Mouse (Mus musculus) neural tube, embryonic 12.5 days (tissue): ENCODE data around the gene Pkd2l1. TPM values are rescaled to one million over a fixed set of nuclear protein-coding genes. Genes with fewer than 3 reads are reported as not detected.
A peak's percentile ranks its signal among the peaks of the same experiment; 100 is the strongest.

Experiments
- ATAC-seq: fragments of 200-750 bp; cut with Nextera tagmentation; 2 replicates; pipeline ENCODE4 v1.8.0; 2017; ENCODE audit warnings: low read depth, mild to moderate bottlenecking, moderate TSS enrichment, moderate library complexity; ENCODE audit not compliant: low FRiP score
- H3K27ac ChIP-seq: fragments of 300-500 bp; sonication (generic); 2 replicates; pipeline ENCODE4 v1.5.1; 2016
- H3K27me3 ChIP-seq: fragments of 300-500 bp; sonication (generic); replicated peaks from 2 replicates; pipeline ENCODE4 v1.6.1; 2016; ENCODE audit warnings: mild to moderate bottlenecking
- H3K36me3 ChIP-seq: fragments of 300-500 bp; sonication (generic); 2 replicates; pipeline ENCODE4 v1.6.1; 2016; ENCODE audit warnings: mild to moderate bottlenecking
- H3K4me1 ChIP-seq: fragments of 300-500 bp; sonication (generic); 2 replicates; pipeline ENCODE4 v1.6.1; 2016
- H3K4me2 ChIP-seq: fragments of 300-500 bp; sonication (generic); replicated peaks from 2 replicates; pipeline ENCODE4 v1.6.1; 2016; ENCODE audit warnings: mild to moderate bottlenecking
- H3K4me3 ChIP-seq: fragments of 300-500 bp; sonication (generic); 2 replicates; pipeline ENCODE4 v1.5.1; 2016
- H3K9ac ChIP-seq: fragments of 300-500 bp; sonication (generic); 2 replicates; pipeline ENCODE4 v1.6.1; 2016; ENCODE audit warnings: mild to moderate bottlenecking
- H3K9me3 ChIP-seq: fragments of 300-500 bp; sonication (generic); 2 replicates; pipeline ENCODE4 v1.6.1; 2016; ENCODE audit warnings: mild to moderate bottlenecking
- WGBS: fragments of 180-500 bp; shearing (Covaris S2); methylation state at CpG from one replicate; pipeline ENCODE4 v1.1.7; 2016; 5-methylcytosine and 5-hydroxymethylcytosine counted together
- polyA plus RNA-seq: library from polyadenylated mRNA; unstranded; fragments of >200 nt; fragmentation: Nextera tagmentation; extraction: Ambion mirVana; gene quantifications from 2 replicates; pipeline ENCODE4 v1.2.1, GENCODE M21; 2016

Pkd2l1 gene
- 1.8 and 1.9 TPM in 2 replicates for polyA plus RNA-seq

DNA sequence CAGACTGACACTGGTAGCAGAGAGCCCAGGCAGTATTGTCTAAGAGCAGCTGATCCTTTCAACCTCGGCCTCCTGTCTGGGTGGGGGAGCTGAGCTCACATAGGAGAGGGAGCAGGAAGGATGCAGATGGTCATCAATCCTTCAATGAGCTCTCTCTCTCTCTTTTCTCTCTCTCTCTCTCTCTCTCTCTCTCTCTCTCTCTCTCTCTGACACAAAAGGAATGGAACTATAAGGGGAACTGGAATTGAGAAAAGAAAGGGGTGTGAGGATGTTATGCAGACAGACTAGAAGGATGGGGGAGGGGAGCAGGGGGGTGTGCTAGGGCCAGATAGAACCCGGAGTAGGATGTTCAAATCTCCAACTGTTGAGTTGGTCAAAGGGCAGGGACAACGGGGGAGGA is at the start of gene Pkd2l1:
TSS of gene Pkd2l1 (minus strand) at position 101 of the 400 bp plus-strand sequence.
- peaks cover 7% of the 10 kb centered on the region; the same call in 1 of the 2 replicates for H3K4me1 ChIP-seq
- WGBS, result 39% methylated on average over 3 of the region's 3 CpGs
- H3K9me3 ChIP-seq, result no peaks in the 10 kb centered on the region
- H3K4me2 ChIP-seq, result no peak within 1 kb of the TSS
- no peak within 1 kb of the TSS for H3K27ac ChIP-seq
- no peaks in the 10 kb centered on the region for H3K36me3 ChIP-seq
- no peak within 1 kb of the TSS for H3K4me3 ChIP-seq
- no peak within 1 kb of the TSS for H3K9ac ChIP-seq
- ATAC-seq, result no peak
- H3K27me3 ChIP-seq, result no peaks in the 10 kb centered on the region

GRCm38 (mm10) chr19:44238906-44239305 is 46.7 kb upstream of the Pkd2l1 start:
- no peak for ATAC-seq
- no peak overlapping the region for H3K27ac ChIP-seq
- WGBS, result 71% methylated on average over 2 of the region's 2 CpGs
- peaks cover 3% of the 10 kb centered on the region; the same call in 1 of the 2 replicates for H3K4me1 ChIP-seq
- H3K27me3 ChIP-seq, result no peaks in the 10 kb centered on the region
- H3K4me2 ChIP-seq, result no peak overlapping the region
- H3K9ac ChIP-seq, result no peak overlapping the region
- no peaks in the 10 kb centered on the region for H3K36me3 ChIP-seq
- no peaks in the 10 kb centered on the region for H3K9me3 ChIP-seq
- no peak overlapping the region for H3K4me3 ChIP-seq

DNA sequence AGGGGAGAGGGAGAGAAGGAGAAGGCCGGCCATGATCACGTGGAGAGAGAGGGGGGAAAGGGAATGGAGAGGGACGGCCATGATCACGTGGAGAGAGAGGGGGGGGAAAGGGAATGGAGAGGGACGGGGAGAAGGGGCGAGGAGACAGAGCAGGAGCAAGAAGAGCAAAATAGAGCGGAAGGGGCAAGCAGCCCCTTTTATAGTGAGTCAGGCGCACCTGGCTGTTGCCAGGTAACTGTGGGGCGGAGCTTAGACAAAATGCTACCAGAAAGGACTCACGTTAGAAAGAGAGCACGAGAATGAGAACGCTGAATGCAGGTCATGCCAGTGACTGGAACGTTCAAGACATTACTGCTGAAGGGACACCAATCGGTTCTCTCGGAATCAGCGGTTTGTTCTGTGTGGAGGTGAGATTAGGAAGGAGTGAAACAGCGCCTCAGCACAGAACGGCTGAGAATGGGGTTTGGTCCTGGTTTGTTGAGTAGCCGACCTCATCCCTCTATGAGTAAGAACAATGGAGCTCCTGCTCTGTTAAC is 45.3 kb upstream of the Pkd2l1 start:
- H3K27me3 ChIP-seq, result no peaks in the 10 kb centered on the region
- no peak for ATAC-seq
- H3K4me3 ChIP-seq, result no peak overlapping the region
- H3K4me1 ChIP-seq, result peaks cover 3% of the 10 kb centered on the region; the same call in 1 of the 2 replicates
- no peaks in the 10 kb centered on the region for H3K36me3 ChIP-seq
- H3K4me2 ChIP-seq, result peak overlapping the region; percentile 54
- no peak overlapping the region for H3K27ac ChIP-seq
- WGBS, result 20% methylated on average over 19 of the region's 19 CpGs
- no peak overlapping the region for H3K9ac ChIP-seq
- H3K9me3 ChIP-seq, result no peaks in the 10 kb centered on the region

DNA sequence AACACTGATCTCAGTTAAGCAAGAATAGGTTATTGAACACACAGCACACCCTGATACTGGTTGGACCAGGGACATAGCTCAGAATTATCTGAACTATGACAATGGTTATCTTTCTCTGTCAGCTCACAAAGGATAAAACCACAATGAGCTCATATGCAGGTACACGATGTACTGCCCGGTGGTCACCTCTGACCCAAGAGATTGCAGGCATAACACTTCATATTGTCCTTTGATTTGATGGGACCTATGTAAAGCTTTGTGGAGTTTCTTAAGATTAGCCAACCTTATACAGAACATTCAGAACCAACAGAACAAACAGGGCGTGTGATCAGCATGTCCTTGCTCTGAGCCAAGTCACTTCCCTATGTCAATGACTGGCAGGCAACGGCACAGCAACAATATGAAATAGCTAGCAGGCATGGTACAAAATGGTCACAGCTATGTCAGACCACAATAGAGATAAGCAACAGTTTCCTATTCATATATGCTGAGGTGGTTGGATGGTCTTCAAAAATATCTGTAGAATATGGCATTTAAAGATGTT is 39.4 kb upstream of the Pkd2l1 start:
- no peaks in the 10 kb centered on the region for H3K4me1 ChIP-seq
- H3K4me2 ChIP-seq, result no peak overlapping the region
- H3K27me3 ChIP-seq, result no peaks in the 10 kb centered on the region
- H3K36me3 ChIP-seq, result no peaks in the 10 kb centered on the region
- no peaks in the 10 kb centered on the region for H3K9me3 ChIP-seq
- no peak overlapping the region for H3K9ac ChIP-seq
- H3K4me3 ChIP-seq, result no peak overlapping the region
- ATAC-seq, result no peak
- no peak overlapping the region for H3K27ac ChIP-seq
- WGBS, result 90% methylated on average over 4 of the region's 4 CpGs

DNA sequence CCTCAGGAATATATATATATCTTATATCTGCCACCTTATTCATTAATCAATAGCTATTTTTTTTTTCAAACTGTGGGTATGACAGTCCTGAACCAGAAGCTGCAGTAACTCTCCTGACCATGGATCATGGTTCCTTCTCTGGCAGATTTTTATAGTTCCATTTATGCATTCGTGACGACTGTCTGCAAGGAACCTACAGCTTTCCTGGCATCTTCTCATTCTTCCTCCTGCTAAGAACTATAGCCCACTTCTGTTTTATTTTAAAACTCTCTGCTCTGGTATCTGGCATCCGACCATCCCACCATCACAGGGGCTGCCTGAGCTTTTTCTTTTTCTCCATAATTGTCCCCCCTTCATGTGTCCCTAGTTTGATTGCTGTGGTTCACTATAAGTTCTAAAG is 38.0 kb upstream of the Pkd2l1 start:
- Histone ChIP-seq H3K4me2 (no peak overlapping the region), H3K4me1 (no peaks in the 10 kb centered on the region), H3K36me3 (no peaks in the 10 kb centered on the region), H3K4me3 (no peak overlapping the region), H3K9ac (no peak overlapping the region), H3K27me3 (no peaks in the 10 kb centered on the region), H3K9me3 (no peaks in the 10 kb centered on the region), H3K27ac (no peak overlapping the region)
- ATAC-seq, result no peak
- 68% methylated on average over 3 of the region's 3 CpGs for WGBS

- no peak overlapping the region for H3K27ac ChIP-seq
- H3K4me1 ChIP-seq, result no peaks in the 10 kb centered on the region
- no peaks in the 10 kb centered on the region for H3K27me3 ChIP-seq
- H3K4me3 ChIP-seq, result no peak overlapping the region
- no peak overlapping the region for H3K4me2 ChIP-seq
- no peaks in the 10 kb centered on the region for H3K36me3 ChIP-seq
- no peak for ATAC-seq
- H3K9me3 ChIP-seq, result no peaks in the 10 kb centered on the region
- no peak overlapping the region for H3K9ac ChIP-seq
- 81% methylated on average over 2 of the region's 2 CpGs for WGBS
These were observed 37.5 kb upstream of the Pkd2l1 start for GRCm38 (mm10) chr19:44229776-44230175.

DNA sequence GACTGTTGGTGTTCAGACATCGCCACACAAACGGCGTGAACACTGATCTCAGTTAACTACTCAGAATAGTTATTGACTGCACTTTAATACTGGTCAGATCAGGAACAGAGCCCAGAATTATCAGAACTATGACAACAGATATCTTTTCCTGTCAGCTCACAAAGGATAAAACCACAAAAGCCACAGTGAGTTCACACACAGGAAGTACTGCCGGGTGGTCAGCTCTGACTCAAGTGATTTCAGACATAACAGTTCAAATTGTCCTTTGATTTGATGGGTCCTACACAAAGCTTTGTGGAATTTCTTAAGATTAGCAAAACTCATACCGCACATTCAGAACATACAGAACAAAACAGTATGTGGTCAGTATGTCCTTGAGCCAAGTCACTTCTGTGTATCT is 33.5 kb upstream of the Pkd2l1 start:
- Histone ChIP-seq H3K9ac (no peak overlapping the region), H3K36me3 (no peaks in the 10 kb centered on the region), H3K27ac (no peak overlapping the region), H3K4me1 (no peaks in the 10 kb centered on the region), H3K27me3 (no peaks in the 10 kb centered on the region), H3K4me3 (no peak overlapping the region), H3K9me3 (no peaks in the 10 kb centered on the region), H3K4me2 (no peak overlapping the region)
- WGBS, result 92% methylated on average over 5 of the region's 5 CpGs
- no peak for ATAC-seq

GRCm38 (mm10) chr19:44217958-44218525 is 25.8 kb upstream of the Pkd2l1 start:
- no peaks in the 10 kb centered on the region for H3K36me3 ChIP-seq
- no peak for ATAC-seq
- 76% methylated on average over 3 of the region's 3 CpGs for WGBS

DNA sequence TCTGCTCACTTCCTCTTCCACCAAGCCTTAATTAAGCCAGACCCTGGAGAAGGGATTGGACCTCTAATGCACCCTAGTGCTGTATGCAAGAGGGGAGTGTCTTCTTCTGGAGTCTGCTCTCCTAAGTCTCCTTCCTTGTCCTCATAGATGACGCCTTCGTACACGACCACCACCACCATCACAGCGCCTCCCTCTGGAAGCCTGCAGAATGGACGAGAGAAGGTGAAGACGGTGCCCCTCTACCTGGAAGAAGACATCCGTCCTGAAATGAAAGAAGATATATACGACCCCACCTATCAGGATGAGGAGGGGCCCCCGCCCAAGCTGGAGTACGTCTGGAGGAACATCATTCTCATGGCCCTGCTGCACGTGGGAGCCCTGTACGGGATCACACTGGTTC is 23.0 kb upstream of the Pkd2l1 start:
- Histone ChIP-seq H3K36me3 (no peaks in the 10 kb centered on the region), H3K27me3 (no peaks in the 10 kb centered on the region), H3K4me3 (no peak overlapping the region), H3K4me2 (no peak overlapping the region), H3K9me3 (no peaks in the 10 kb centered on the region), H3K4me1 (no peaks in the 10 kb centered on the region), H3K27ac (no peak overlapping the region), H3K9ac (no peak overlapping the region)
- 81% methylated on average over 12 of the region's 12 CpGs for WGBS
- no peak for ATAC-seq

More at GRCm38 (mm10) chr19:44217958-44218525, 25.8 kb upstream of the Pkd2l1 start:
- H3K27me3 ChIP-seq, result no peaks in the 10 kb centered on the region
- no peak overlapping the region for H3K4me3 ChIP-seq
- no peak overlapping the region for H3K9ac ChIP-seq
- H3K4me2 ChIP-seq, result no peak overlapping the region
- no peaks in the 10 kb centered on the region for H3K9me3 ChIP-seq
- H3K4me1 ChIP-seq, result no peaks in the 10 kb centered on the region
- no peak overlapping the region for H3K27ac ChIP-seq

GRCm38 (mm10) chr19:44207079-44207478 is 14.8 kb upstream of the Pkd2l1 start:
- WGBS, result 73% methylated on average over 2 of the region's 2 CpGs

DNA sequence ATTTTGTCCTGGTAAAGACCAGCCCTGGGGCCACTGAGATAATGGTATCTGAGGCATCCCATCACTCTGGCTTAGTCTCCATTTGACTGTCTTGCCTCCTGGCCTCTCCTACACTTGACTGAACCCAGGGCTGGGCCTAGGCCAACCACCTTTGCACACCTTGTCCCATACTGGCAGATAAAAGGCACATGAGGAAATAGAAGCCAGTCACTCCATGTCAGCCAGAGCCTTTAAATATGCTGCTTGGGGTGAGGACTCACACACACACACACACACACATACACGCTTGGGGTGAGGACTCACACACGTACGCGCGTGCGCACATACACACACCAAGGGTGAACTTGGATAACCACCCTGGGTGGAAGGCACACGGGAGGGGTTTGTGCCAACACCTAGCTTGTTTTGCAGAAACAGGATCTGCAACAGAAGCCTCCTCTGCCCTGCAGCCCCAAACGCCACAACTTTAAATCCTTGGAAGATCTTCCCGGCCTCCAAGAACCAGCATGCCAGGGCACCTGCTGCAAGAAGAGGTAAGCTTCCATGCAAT is 10.8 kb upstream of the Pkd2l1 start, which contains the start of gene Scd3:
TSS of gene Scd3 (plus strand) at position 255 of the 550 bp plus-strand sequence.
- no peak within 1 kb of the TSS for H3K27ac ChIP-seq
- H3K4me2 ChIP-seq, result no peak within 1 kb of the TSS
- no peak within 1 kb of the TSS for H3K4me3 ChIP-seq
- H3K36me3 ChIP-seq, result no peaks in the 10 kb centered on the region
- WGBS, result 95% methylated on average over 9 of the region's 9 CpGs
- no peaks in the 10 kb centered on the region for H3K27me3 ChIP-seq
- no peaks in the 10 kb centered on the region for H3K4me1 ChIP-seq
- no peaks in the 10 kb centered on the region for H3K9me3 ChIP-seq
- H3K9ac ChIP-seq, result no peak within 1 kb of the TSS
- no peak for ATAC-seq

More at GRCm38 (mm10) chr19:44207079-44207478, 14.8 kb upstream of the Pkd2l1 start:
- H3K4me1 ChIP-seq, result no peaks in the 10 kb centered on the region
- no peak overlapping the region for H3K4me2 ChIP-seq
- H3K27me3 ChIP-seq, result no peaks in the 10 kb centered on the region
- no peak for ATAC-seq
- no peak overlapping the region for H3K9ac ChIP-seq
- H3K9me3 ChIP-seq, result no peaks in the 10 kb centered on the region
- no peak overlapping the region for H3K27ac ChIP-seq
- H3K36me3 ChIP-seq, result no peaks in the 10 kb centered on the region
- no peak overlapping the region for H3K4me3 ChIP-seq

GRCm38 (mm10) chr19:44198964-44199363 is 6.7 kb upstream of the Pkd2l1 start:
- Histone ChIP-seq H3K4me2 (no peak overlapping the region), H3K36me3 (no peaks in the 10 kb centered on the region), H3K9me3 (no peaks in the 10 kb centered on the region), H3K9ac (no peak overlapping the region), H3K4me3 (no peak overlapping the region), H3K4me1 (no peaks in the 10 kb centered on the region), H3K27ac (no peak overlapping the region), H3K27me3 (no peaks in the 10 kb centered on the region)
- 71% methylated on average over 2 of the region's 2 CpGs for WGBS
- no peak for ATAC-seq
